Mouse (Mus musculus): ENCODE results near the gene 0610010K14Rik. TPM values are rescaled to one million over a fixed set of nuclear protein-coding genes. Genes with fewer than 3 reads are reported as not detected.

Gene 0610010K14Rik
- polyA plus RNA-seq, 1 experiment from 2014 or later: 150 TPM

GRCm38 (mm10) chr11:70226602-70226890, 11.2 kb downstream of the 0610010K14Rik start:
- H3K9ac ChIP-seq (ENCODE audit: low read depth, low read length): no peak overlapping the region
- TF ChIP-seq CTCF (IDR thresholded peaks at IDR 0.05; ENCODE audit: low read depth): no peak
- WGBS: 7% methylated on average over 18 of the region's 18 CpGs

GRCm38 (mm10) chr11:70225798-70226601, 11.7 kb downstream of the 0610010K14Rik start:
- Histone ChIP-seq H3K36me3 (ENCODE audit: insufficient read depth, low read length) (no peaks in the 10 kb centered on the region), H3K9me3 (replicated peaks; ENCODE audit: low read length) (no peaks in the 10 kb centered on the region), H3K9ac (ENCODE audit: low read depth, low read length) (peak overlapping the region; percentile 24; the same call in 1 of the 2 replicates), H3K4me3 (replicated peaks; ENCODE audit: low read depth, low read length) (peak overlapping the region; percentile 39), H3K27ac (peak overlapping the region; percentile 28; the same call in 1 of the 2 replicates), H3K27me3 (ENCODE audit: insufficient read depth, low read length) (peaks cover 13% of the 10 kb centered on the region), H3K4me1 (replicated peaks; ENCODE audit: insufficient read depth, low read length) (peaks cover 9% of the 10 kb centered on the region), H3K4me2 (ENCODE audit: low read length) (peak overlapping the region; percentile 50)
- no peak for DNase-seq (ENCODE audit: low spot score)
- peak; percentile 14; the same call in 1 of the 2 replicates for TF ChIP-seq CTCF (IDR thresholded peaks at IDR 0.05; ENCODE audit: low read depth)
- no peak for ATAC-seq (replicated peaks; ENCODE audit: low FRiP score, low read depth)
- WGBS: 18% methylated on average over 27 of the region's 27 CpGs

More at GRCm38 (mm10) chr11:70226602-70226890, 11.2 kb downstream of the 0610010K14Rik start:
- no peaks in the 10 kb centered on the region for H3K36me3 ChIP-seq (ENCODE audit: insufficient read depth, low read length)
- H3K4me2 ChIP-seq (ENCODE audit: low read length): peak overlapping the region; percentile 50
- H3K27ac ChIP-seq: no peak overlapping the region
- ATAC-seq (replicated peaks; ENCODE audit: low FRiP score, low read depth) (no peak), DNase-seq (ENCODE audit: low spot score) (no peak)
- H3K4me1 ChIP-seq (replicated peaks; ENCODE audit: insufficient read depth, low read length): peaks cover 9% of the 10 kb centered on the region
- H3K27me3 ChIP-seq (ENCODE audit: insufficient read depth, low read length): peaks cover 13% of the 10 kb centered on the region
- no peaks in the 10 kb centered on the region for H3K9me3 ChIP-seq (replicated peaks; ENCODE audit: low read length)
- H3K4me3 ChIP-seq (replicated peaks; ENCODE audit: low read depth, low read length): peak overlapping the region; percentile 39

GRCm38 (mm10) chr11:70223724-70224123, 14.0 kb downstream of the 0610010K14Rik start:
- Histone ChIP-seq H3K9ac (ENCODE audit: low read depth, low read length) (no peak overlapping the region), H3K27ac (peak overlapping the region; percentile 70; the same call in 1 of the 2 replicates), H3K4me1 (replicated peaks; ENCODE audit: insufficient read depth, low read length) (peaks cover 9% of the 10 kb centered on the region), H3K36me3 (ENCODE audit: insufficient read depth, low read length) (no peaks in the 10 kb centered on the region), H3K4me3 (replicated peaks; ENCODE audit: low read depth, low read length) (no peak overlapping the region), H3K4me2 (ENCODE audit: low read length) (no peak overlapping the region), H3K27me3 (ENCODE audit: insufficient read depth, low read length) (peaks cover 9% of the 10 kb centered on the region; the same call in 1 of the 2 replicates), H3K9me3 (replicated peaks; ENCODE audit: low read length) (no peaks in the 10 kb centered on the region)
- DNase-seq (ENCODE audit: low spot score) (peak; percentile 55), ATAC-seq (replicated peaks; ENCODE audit: low FRiP score, low read depth) (no peak)
- TF ChIP-seq CTCF (IDR thresholded peaks at IDR 0.05; ENCODE audit: low read depth): no peak
- WGBS: 74% methylated on average over 9 of the region's 9 CpGs

GRCm38 (mm10) chr11:70221603-70222500, 15.9 kb downstream of the 0610010K14Rik start:
- Histone ChIP-seq H3K36me3 (ENCODE audit: insufficient read depth, low read length) (no peaks in the 10 kb centered on the region), H3K4me1 (replicated peaks; ENCODE audit: insufficient read depth, low read length) (peaks cover 9% of the 10 kb centered on the region), H3K9ac (ENCODE audit: low read depth, low read length) (peak overlapping the region; percentile 66), H3K27ac (peak overlapping the region; percentile 81), H3K4me2 (ENCODE audit: low read length) (peak overlapping the region; percentile 82), H3K4me3 (replicated peaks; ENCODE audit: low read depth, low read length) (peak overlapping the region; percentile 39), H3K9me3 (replicated peaks; ENCODE audit: low read length) (no peaks in the 10 kb centered on the region), H3K27me3 (ENCODE audit: insufficient read depth, low read length) (no peaks in the 10 kb centered on the region; the same call in 1 of the 2 replicates)
- no peak for TF ChIP-seq CTCF (IDR thresholded peaks at IDR 0.05; ENCODE audit: low read depth)
- DNase-seq (ENCODE audit: low spot score): no peak
- ATAC-seq (replicated peaks; ENCODE audit: low FRiP score, low read depth): 0 out of 2 replicates have a peak, but pooled peaks have one; percentile 12
- 10% methylated on average over 14 of the region's 14 CpGs for WGBS

GRCm38 (mm10) chr11:70220731-70221602, 16.7 kb downstream of the 0610010K14Rik start, which contains the start of gene Slc16a13:
Gene Slc16a13 (minus strand): TSS chr11:70221064.
- no peaks in the 10 kb centered on the region; the same call in 1 of the 2 replicates for H3K27me3 ChIP-seq (ENCODE audit: insufficient read depth, low read length)
- H3K4me1 ChIP-seq (replicated peaks; ENCODE audit: insufficient read depth, low read length): 0 out of 2 replicates have a peak, but pooled peaks cover under 1% of the 10 kb centered on the region
- peak within 1 kb of the TSS; percentile 81 for H3K27ac ChIP-seq
- no peaks in the 10 kb centered on the region for H3K36me3 ChIP-seq (ENCODE audit: insufficient read depth, low read length)
- DNase-seq (ENCODE audit: low spot score): peak; percentile 98
- under 1% methylated on average over 28 of the region's 28 CpGs for WGBS
- TF ChIP-seq CTCF (IDR thresholded peaks at IDR 0.05; ENCODE audit: low read depth): no peak
- H3K4me3 ChIP-seq (replicated peaks; ENCODE audit: low read depth, low read length): peak within 1 kb of the TSS; percentile 39
- peak; percentile 86 for ATAC-seq (replicated peaks; ENCODE audit: low FRiP score, low read depth)
- H3K9ac ChIP-seq (ENCODE audit: low read depth, low read length): peak within 1 kb of the TSS; percentile 66
- peak within 1 kb of the TSS; percentile 82 for H3K4me2 ChIP-seq (ENCODE audit: low read length)
- H3K9me3 ChIP-seq (replicated peaks; ENCODE audit: low read length): no peaks in the 10 kb centered on the region

All from kidney, postnatal 0 days (tissue).